Mouse (Mus musculus) cerebellum, postnatal 14 days (tissue): ENCODE results near the gene Daam1.

ENCODE experiments used
- DNase-seq, 2 experiments: peaks; one replicate each; pipeline ENCODE4 v3.0.0; 2021; ENCODE audit warnings: mixed read lengths in 2 of 2

The Daam1 gene

GRCm38 (mm10) chr12:71830607-71831257 lies at the start of gene Daam1:
Daam1 (plus strand) TSS chr12:71831078.
- peak; percentile 92 to 94 for DNase-seq

GRCm38 (mm10) chr12:71781220-71781619 lies 49.7 kb upstream of the Daam1 start:
- no peak for DNase-seq

DNA sequence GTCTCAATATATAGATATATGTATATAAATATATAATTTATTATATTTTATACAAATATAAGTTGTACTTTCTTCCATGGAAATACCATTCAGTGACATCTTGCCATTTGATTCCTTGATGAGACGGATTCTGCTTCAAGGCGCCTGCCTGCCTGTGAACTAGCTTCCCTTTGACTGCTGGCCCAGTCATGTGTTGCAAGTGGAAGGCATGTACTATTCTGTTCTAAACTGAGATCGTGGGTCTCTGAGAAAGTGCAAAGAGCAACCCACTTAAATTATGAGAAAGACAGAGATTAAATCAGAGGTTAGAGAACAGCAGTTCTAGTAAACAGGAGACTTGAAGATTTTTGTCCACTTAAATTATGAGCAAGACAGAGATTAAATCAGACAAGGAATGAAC lies 46.9 kb upstream of the Daam1 start:
- DNase-seq, result no peak

DNA sequence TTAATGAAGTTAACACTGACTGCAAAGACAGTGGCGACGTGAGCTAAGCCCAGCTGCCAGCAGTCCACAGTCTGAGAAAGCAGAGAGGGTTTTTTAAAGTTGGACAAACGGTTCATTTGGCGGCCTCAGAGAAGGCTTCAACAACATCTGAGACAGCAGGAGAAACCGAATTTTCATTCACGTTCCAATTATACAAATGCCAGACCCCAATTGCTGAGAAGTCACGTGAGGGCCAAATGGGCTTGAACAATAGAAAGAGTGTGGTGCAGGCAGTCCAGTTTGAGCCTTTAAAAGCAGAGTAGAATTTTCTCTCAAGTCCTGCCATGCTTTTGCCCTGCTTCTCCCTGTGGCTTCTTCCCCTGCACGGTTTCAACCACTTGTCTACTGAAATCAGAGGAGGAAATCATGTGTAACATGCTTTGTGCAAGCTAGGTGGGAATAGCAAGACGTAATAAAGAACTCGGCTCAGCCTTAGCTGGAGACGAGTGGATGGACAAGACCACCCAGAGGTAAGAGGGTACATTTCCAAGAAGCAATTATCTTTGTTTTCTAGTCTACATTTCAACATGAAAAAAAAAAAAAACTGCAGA lies 46.1 kb upstream of the Daam1 start:
- DNase-seq, result no peak

DNA sequence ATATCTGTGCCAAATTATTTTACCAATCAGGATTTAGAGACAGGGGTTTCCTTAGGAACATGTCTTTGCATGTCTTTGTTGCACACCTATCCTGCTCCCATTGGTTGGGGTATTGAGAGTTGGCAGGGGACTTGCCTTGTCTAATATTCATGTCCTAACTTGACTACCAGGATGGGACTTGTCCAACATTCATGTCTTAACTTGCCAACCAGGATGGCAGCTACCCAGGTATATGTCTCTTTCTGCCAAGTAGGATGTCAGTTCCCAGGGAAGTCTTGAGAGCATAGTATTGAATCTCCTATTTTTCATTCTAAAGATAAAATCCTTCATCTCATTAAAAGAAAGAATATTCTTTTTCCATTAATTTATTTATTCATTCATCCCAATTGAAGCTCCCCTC lies 44.4 kb upstream of the Daam1 start:
- peak; percentile 48 to 69 for DNase-seq

GRCm38 (mm10) chr12:71788791-71789190 lies 42.1 kb upstream of the Daam1 start:
- no peak for DNase-seq

- no peak for DNase-seq
Observed at GRCm38 (mm10) chr12:71790581-71790980, 40.3 kb upstream of the Daam1 start.

GRCm38 (mm10) chr12:71793114-71793513 lies 37.8 kb upstream of the Daam1 start:
- no peak for DNase-seq

GRCm38 (mm10) chr12:71795626-71796025 lies 35.3 kb upstream of the Daam1 start:
- DNase-seq, result no peak

DNA sequence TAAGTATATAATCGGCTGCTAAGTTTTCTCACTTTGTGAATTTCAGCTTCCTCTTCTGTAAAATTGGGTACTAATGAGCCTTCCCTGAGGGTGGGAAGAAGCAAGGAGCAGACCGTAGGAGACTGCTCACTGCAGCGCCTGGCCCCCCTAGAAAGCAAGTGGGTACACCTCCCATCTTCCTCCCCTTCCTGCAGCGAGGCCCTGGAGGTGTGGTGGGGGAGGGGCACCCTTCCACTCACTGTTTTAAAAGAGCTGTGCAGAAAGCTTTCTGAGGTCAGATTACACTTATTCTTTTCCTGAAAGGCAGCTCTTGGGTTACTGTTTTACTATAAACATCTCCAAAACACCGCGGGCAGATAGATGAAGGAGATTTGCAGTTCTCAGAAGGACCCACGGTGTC lies 34.4 kb upstream of the Daam1 start:
- DNase-seq, result no peak

DNA sequence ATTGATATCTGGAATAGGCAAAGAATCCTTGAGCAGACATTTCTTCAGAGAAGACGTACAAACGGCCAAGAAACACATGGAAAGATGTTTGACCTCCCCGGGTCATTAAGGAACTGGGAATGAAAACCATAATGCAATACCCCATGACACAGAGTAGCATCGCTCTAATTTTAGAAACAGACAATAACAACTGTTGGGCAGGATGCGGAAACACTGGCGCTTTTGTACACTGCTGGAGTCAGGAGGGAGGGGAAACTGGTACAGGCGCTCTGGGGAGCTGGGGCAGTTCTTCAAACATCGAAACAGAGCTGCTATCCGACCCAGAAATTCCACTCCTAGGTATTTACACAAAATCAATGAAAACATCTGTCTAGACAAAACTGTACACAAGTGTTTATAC lies 23.6 kb upstream of the Daam1 start:
- DNase-seq, result no peak

- no peak for DNase-seq
Observed at GRCm38 (mm10) chr12:71808631-71809030, 22.2 kb upstream of the Daam1 start.

DNA sequence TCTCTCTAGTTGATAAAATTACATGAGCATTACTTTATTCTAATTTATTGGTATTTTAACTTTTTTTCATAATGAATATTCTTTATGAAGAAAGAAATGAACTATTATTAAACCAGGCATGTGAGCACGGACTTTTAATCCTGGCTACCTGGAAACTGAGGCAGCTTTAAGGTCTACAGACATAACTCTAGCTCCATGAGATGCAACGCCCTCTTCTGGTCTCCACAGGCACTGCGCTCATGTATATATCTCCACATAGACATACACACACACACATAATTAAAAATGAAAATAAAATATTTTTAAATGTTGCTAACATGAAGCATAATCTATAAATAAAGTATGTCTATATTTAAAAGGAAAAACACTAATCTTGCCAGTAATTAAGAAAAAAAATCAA lies 21.3 kb upstream of the Daam1 start:
- DNase-seq, result no peak

GRCm38 (mm10) chr12:71812567-71812966 lies 18.3 kb upstream of the Daam1 start:
- DNase-seq, result no peak

DNA sequence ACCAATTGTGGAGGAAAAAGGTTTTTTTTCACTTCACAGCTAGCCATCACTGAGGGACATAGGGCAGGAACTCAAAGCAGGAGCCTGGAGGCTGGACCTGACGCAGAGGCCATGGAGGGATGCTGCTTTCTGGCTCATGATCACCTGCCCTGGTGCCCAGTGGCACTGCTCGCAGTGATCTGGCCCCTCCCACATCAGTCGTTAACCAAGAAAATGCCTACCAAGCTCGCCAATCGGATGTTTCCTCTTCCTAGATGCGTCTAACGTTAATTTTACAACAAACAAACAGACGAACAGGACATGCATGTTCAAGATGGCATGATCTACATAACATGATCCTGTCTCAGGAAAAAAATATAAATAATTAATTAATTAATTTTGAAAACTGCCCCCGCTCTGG lies 17.6 kb upstream of the Daam1 start:
- no peak for DNase-seq

DNA sequence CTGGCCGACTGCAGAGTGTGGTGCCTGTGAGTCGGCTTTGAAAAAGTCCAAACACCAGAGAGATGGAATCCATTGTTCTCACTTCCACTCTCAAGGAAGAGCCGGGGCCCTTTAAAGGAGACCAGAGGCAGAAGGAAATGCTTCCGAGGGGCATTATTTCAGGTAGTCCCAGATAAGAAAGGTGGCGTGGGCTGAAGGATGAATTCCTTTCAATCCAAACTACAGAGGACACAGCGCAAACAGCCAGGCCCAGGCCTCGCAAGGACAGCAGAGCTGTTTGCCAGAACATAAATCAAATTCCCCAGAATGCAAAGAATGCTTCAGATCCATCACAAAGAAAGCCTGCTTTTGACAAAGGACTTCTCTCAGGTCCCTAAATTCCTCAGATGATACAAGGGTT lies 17.1 kb upstream of the Daam1 start:
- DNase-seq, result no peak

DNA sequence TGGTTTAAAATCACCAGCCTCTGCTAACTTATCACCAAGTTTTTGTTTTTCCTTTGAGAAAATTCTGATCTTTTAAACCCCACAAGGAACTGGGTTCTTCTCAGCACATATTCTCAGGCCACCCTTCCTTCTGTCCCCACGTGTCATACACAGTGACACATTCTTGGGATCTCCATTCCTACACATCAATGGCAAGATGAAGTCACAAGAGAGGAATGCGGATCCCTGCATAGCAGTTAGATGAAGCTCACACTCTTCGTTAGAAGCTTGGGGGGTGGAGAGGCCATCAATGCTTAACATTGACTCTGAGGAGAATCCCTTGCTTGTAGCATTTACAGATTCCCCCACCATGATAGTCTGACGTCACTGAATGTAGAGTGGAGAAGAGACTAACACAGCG lies 10.8 kb upstream of the Daam1 start:
- DNase-seq, result no peak

GRCm38 (mm10) chr12:71821272-71821671 lies 9.6 kb upstream of the Daam1 start:
- DNase-seq, result no peak

GRCm38 (mm10) chr12:71821743-71822142 lies 9.1 kb upstream of the Daam1 start:
- no peak for DNase-seq

- DNase-seq, result no peak
Observed at GRCm38 (mm10) chr12:71824927-71825326, 6.0 kb upstream of the Daam1 start.

DNA sequence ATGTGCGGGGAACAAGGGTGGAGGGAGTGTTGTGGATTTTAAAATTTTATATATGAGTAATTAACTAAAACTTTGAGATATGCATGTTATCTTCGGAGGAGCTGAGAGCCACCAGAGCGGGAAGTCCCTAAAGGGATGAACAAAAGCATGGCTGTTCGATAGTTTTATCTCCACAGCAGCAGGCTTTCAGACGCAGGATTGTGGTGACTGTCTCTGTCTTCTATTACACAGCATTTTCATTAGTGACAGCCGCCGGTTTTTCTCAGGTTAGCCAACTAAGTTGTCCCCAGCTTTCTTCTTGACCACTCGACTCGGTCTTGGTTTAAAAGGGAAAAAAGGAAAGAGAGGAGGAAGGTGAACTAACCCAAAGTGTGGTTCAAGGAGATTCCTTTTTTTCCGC lies 739 bp upstream of the Daam1 start:
- peak in 1 of 2 experiments; percentile 39 for DNase-seq

- no peak for DNase-seq
Observed at GRCm38 (mm10) chr12:71831258-71832087, 595 bp downstream of the Daam1 start.

DNA sequence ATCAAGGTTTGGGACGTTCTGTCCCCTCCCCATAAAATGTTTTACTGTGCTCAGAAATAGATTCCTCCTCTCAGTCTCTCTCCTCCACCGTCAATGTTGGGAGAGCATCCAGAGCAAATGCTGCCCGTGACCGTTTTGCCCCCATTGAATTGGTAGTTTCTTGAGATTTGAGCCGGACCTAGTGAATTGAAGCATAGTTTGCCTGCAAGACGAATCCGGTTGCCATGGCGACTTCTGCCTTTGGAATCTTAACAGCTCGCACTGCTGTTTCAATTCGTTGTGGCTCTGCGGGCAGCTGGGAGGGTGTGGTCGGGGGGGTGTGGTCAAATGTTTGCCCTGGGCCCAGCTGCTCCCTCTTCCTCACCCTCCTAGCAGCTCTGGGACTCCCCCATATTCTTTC lies 1.3 kb downstream of the Daam1 start:
- DNase-seq, result peak; percentile 54 to 60

DNA sequence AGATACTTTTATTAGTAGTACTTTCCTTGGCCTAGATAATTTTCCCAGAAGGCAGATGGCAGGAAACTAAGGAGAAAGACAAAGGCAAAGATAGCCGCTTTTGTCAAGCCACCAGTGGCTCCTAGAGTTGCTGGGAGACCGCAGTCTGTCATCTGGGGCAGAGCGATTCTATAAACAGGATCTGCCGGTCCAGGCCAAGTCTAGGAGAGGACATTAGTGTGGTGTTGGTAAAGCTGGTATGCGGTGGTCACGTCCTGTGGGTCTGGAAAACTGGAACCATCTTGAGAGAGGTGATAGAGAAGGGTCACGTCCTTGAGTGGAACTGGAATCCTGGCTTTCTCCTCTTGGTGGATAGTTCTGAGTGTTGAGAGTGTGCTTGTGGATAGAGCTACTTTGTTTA lies 3.2 kb downstream of the Daam1 start:
- DNase-seq, result no peak
